Mouse (Mus musculus): ENCODE measurements around the gene Pced1b. TPM values are rescaled to one million over a fixed set of nuclear protein-coding genes. Genes with fewer than 3 reads are reported as not detected.

The Pced1b gene
- total and polyA plus RNA-seq, 3 experiments = 6.6 to 41.1 (median 8.8) TPM

DNA sequence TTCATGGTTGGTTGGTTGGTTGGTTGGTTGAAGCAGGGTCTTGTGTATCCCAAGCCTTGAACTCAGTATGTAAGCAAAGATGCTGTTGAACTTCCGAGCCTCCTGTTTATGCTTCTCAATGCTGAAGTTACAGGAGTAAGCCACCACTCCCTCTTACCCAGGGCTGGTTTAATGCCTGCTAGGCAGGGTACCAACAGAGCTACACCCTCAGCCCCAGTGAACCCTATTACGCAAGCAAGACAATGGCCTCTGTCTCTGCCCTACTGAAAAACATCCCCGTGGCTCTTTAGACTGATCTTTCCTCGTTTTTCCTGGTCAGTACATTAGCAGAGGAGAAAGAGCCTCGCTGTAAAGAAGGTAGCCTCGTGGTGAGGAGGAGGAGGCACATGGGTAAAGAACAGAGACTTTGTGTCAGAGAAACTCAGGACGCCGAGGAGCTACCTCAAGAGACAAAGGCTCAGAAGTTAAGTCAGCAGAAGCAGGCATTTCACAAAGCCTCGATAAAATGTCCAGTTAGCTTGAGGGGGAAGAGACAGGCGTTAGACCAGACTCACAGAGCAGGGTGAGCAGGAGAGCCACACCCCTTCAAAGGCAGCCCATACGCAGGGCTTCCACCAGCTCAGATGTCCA, 13.2 kb downstream of the Pced1b start:
- Histone ChIP-seq H3K9me3 (replicated peaks) (peaks cover 64% of the 10 kb centered on the region), H3K4me3 (ENCODE audit: low read depth, low read length) (no peak overlapping the region), H3K4me1 (ENCODE audit: insufficient read depth, low read depth, low read length) (no peaks in the 10 kb centered on the region), H3K36me3 (replicated peaks) (no peaks in the 10 kb centered on the region), H3K27me3 (ENCODE audit: insufficient read depth, low read length) (no peaks in the 10 kb centered on the region)
- no peak for ATAC-seq (ENCODE audit: extremely low read depth, insufficient number of reproducible peaks, low FRiP score, poor library complexity, severe bottlenecking)
- TF ChIP-seq POLR2AphosphoS5 (IDR thresholded peaks at IDR 0.05; ENCODE audit: insufficient replicate concordance, low read depth, low read length) (no peak), GATA1 (IDR thresholded peaks at IDR 0.05; ENCODE audit: borderline replicate concordance, low read length) (no peak), TAL1 (conservative IDR thresholded peaks at IDR 0.05; ENCODE audit: low read depth, low read length) (no peak), CTCF (IDR thresholded peaks at IDR 0.05; ENCODE audit: low read depth, low read length) (no peak), GATA2 (IDR thresholded peaks at IDR 0.05; ENCODE audit: borderline replicate concordance, low read depth, low read length) (no peak)
- no peak for DNase-seq (ENCODE audit: low spot score)

DNA sequence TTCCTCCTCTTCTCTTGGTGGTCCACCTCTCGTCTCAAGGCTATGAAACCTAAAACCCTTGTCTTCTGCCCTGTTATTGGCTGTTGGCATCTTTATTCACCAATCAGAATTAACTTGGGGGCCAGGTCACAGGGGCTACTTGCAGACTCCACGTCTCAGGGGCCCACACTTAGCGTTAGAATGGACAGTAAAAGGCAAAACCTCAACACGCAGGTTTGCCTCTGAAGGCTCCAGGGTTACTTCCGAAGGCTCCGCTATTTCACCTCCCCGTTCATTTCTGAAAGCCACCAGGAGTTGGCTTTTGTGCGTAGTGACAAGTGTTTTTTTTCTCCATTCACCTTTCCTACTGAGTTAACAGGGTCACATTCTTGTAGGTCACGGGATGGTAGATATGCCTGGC, 15.3 kb downstream of the Pced1b start:
- DNase-seq (ENCODE audit: low spot score) = no peak
- H3K4me1 ChIP-seq (ENCODE audit: insufficient read depth, low read depth, low read length) = no peaks in the 10 kb centered on the region

DNA sequence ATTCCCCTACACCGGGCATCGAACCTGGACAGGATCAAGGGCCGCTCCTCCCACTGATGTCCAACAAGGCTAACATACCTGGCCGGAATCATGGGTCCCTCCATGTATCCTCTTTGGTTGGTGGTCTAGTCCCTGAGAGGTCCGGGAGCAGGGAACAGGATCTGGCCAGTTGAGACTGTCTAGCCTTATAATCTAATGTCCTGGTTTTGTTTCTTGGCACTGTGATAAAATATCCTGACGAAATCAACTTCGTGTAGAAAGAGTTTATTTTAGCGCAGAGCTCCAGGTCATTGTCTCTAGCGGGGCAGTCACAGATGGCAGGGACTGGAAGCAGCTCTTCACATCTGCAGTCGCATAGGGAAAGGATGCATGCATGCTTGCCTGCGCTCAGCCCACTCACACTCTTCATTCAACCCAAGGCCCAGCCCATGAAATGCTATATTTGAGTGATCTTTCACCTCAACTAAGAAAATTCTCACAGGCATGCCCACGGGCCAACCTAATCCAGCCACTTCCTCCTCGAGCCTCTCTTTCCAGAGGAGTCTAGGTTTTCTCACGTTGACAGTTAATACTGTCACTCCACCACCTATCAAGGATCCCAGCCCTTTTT, 19.4 kb downstream of the Pced1b start:
- TF ChIP-seq GATA2 (IDR thresholded peaks at IDR 0.05; ENCODE audit: borderline replicate concordance, low read depth, low read length) (no peak), TAL1 (conservative IDR thresholded peaks at IDR 0.05; ENCODE audit: low read depth, low read length) (no peak), POLR2AphosphoS5 (IDR thresholded peaks at IDR 0.05; ENCODE audit: insufficient replicate concordance, low read depth, low read length) (no peak), CTCF (IDR thresholded peaks at IDR 0.05; ENCODE audit: low read depth, low read length) (no peak), GATA1 (IDR thresholded peaks at IDR 0.05; ENCODE audit: borderline replicate concordance, low read length) (no peak)
- Histone ChIP-seq H3K4me3 (ENCODE audit: low read depth, low read length) (no peak overlapping the region), H3K27me3 (ENCODE audit: insufficient read depth, low read length) (no peaks in the 10 kb centered on the region), H3K9me3 (replicated peaks) (peaks cover 55% of the 10 kb centered on the region), H3K36me3 (replicated peaks) (no peaks in the 10 kb centered on the region), H3K4me1 (ENCODE audit: insufficient read depth, low read depth, low read length) (no peaks in the 10 kb centered on the region)
- DNase-seq (ENCODE audit: low spot score) (no peak), ATAC-seq (ENCODE audit: extremely low read depth, insufficient number of reproducible peaks, low FRiP score, poor library complexity, severe bottlenecking) (no peak)

More for the DNA sequence above, 15.3 kb downstream of the Pced1b start:
- no peak for ATAC-seq (ENCODE audit: extremely low read depth, insufficient number of reproducible peaks, low FRiP score, poor library complexity, severe bottlenecking)
- no peaks in the 10 kb centered on the region for H3K27me3 ChIP-seq (ENCODE audit: insufficient read depth, low read length)
- peaks cover 53% of the 10 kb centered on the region for H3K9me3 ChIP-seq (replicated peaks)
- TF ChIP-seq CTCF (IDR thresholded peaks at IDR 0.05; ENCODE audit: low read depth, low read length) = no peak
- TF ChIP-seq POLR2AphosphoS5 (IDR thresholded peaks at IDR 0.05; ENCODE audit: insufficient replicate concordance, low read depth, low read length) = no peak
- no peak for TF ChIP-seq GATA2 (IDR thresholded peaks at IDR 0.05; ENCODE audit: borderline replicate concordance, low read depth, low read length)
- no peak for TF ChIP-seq TAL1 (conservative IDR thresholded peaks at IDR 0.05; ENCODE audit: low read depth, low read length)
- TF ChIP-seq GATA1 (IDR thresholded peaks at IDR 0.05; ENCODE audit: borderline replicate concordance, low read length) = no peak
- no peaks in the 10 kb centered on the region for H3K36me3 ChIP-seq (replicated peaks)
- no peak overlapping the region for H3K4me3 ChIP-seq (ENCODE audit: low read depth, low read length)

GRCm38 (mm10) chr15:97267094-97267695, 20.3 kb downstream of the Pced1b start:
- ATAC-seq (ENCODE audit: extremely low read depth, insufficient number of reproducible peaks, low FRiP score, poor library complexity, severe bottlenecking) (no peak), DNase-seq (ENCODE audit: low spot score) (no peak)
- no peaks in the 10 kb centered on the region for H3K36me3 ChIP-seq (replicated peaks)
- H3K27me3 ChIP-seq (ENCODE audit: insufficient read depth, low read length) = no peaks in the 10 kb centered on the region
- peaks cover 53% of the 10 kb centered on the region for H3K9me3 ChIP-seq (replicated peaks)
- H3K4me3 ChIP-seq (ENCODE audit: low read depth, low read length) = no peak overlapping the region
- TF ChIP-seq GATA2 (IDR thresholded peaks at IDR 0.05; ENCODE audit: borderline replicate concordance, low read depth, low read length) (no peak), GATA1 (IDR thresholded peaks at IDR 0.05; ENCODE audit: borderline replicate concordance, low read length) (no peak), TAL1 (conservative IDR thresholded peaks at IDR 0.05; ENCODE audit: low read depth, low read length) (no peak), CTCF (IDR thresholded peaks at IDR 0.05; ENCODE audit: low read depth, low read length) (no peak), POLR2AphosphoS5 (IDR thresholded peaks at IDR 0.05; ENCODE audit: insufficient replicate concordance, low read depth, low read length) (no peak)
- no peaks in the 10 kb centered on the region for H3K4me1 ChIP-seq (ENCODE audit: insufficient read depth, low read depth, low read length)

GRCm38 (mm10) chr15:97271985-97272697, 25.2 kb downstream of the Pced1b start:
- H3K27me3 ChIP-seq (ENCODE audit: insufficient read depth, low read length) = no peaks in the 10 kb centered on the region
- peaks cover 58% of the 10 kb centered on the region for H3K9me3 ChIP-seq (replicated peaks)
- ATAC-seq (ENCODE audit: extremely low read depth, insufficient number of reproducible peaks, low FRiP score, poor library complexity, severe bottlenecking) = no peak
- TF ChIP-seq POLR2AphosphoS5 (IDR thresholded peaks at IDR 0.05; ENCODE audit: insufficient replicate concordance, low read depth, low read length) = no peak
- TF ChIP-seq TAL1 (conservative IDR thresholded peaks at IDR 0.05; ENCODE audit: low read depth, low read length) = no peak
- TF ChIP-seq GATA2 (IDR thresholded peaks at IDR 0.05; ENCODE audit: borderline replicate concordance, low read depth, low read length) = no peak
- TF ChIP-seq GATA1 (IDR thresholded peaks at IDR 0.05; ENCODE audit: borderline replicate concordance, low read length) = no peak
- no peak for TF ChIP-seq CTCF (IDR thresholded peaks at IDR 0.05; ENCODE audit: low read depth, low read length)
- no peaks in the 10 kb centered on the region for H3K36me3 ChIP-seq (replicated peaks)
- no peaks in the 10 kb centered on the region for H3K4me1 ChIP-seq (ENCODE audit: insufficient read depth, low read depth, low read length)
- DNase-seq (ENCODE audit: low spot score) = no peak
- H3K4me3 ChIP-seq (ENCODE audit: low read depth, low read length) = no peak overlapping the region

- DNase-seq (ENCODE audit: low spot score) = no peak
- no peaks in the 10 kb centered on the region for H3K27me3 ChIP-seq (ENCODE audit: insufficient read depth, low read length)
- H3K9me3 ChIP-seq (replicated peaks) = peaks cover 61% of the 10 kb centered on the region
- TF ChIP-seq POLR2AphosphoS5 (IDR thresholded peaks at IDR 0.05; ENCODE audit: insufficient replicate concordance, low read depth, low read length) (no peak), CTCF (IDR thresholded peaks at IDR 0.05; ENCODE audit: low read depth, low read length) (no peak), GATA2 (IDR thresholded peaks at IDR 0.05; ENCODE audit: borderline replicate concordance, low read depth, low read length) (no peak), GATA1 (IDR thresholded peaks at IDR 0.05; ENCODE audit: borderline replicate concordance, low read length) (no peak), TAL1 (conservative IDR thresholded peaks at IDR 0.05; ENCODE audit: low read depth, low read length) (no peak)
- H3K4me1 ChIP-seq (ENCODE audit: insufficient read depth, low read depth, low read length) = no peaks in the 10 kb centered on the region
- H3K36me3 ChIP-seq (replicated peaks) = no peaks in the 10 kb centered on the region
- ATAC-seq (ENCODE audit: extremely low read depth, insufficient number of reproducible peaks, low FRiP score, poor library complexity, severe bottlenecking) = no peak
- no peak overlapping the region for H3K4me3 ChIP-seq (ENCODE audit: low read depth, low read length)
Observed at GRCm38 (mm10) chr15:97272831-97273230, 25.9 kb downstream of the Pced1b start.

Measured in G1E (cell line).